Mouse (Mus musculus) heart, embryonic 16.5 days (tissue): ENCODE results near the gene Dnajb12. TPM values are rescaled to one million over a fixed set of nuclear protein-coding genes. Genes with fewer than 3 reads are reported as not detected.

Experiments used
- ATAC-seq: fragments of 200-750 bp; cut with Nextera tagmentation; replicated peaks from 2 replicates; pipeline ENCODE4 v1.8.0; 2017; ENCODE audit warnings: moderate number of reproducible peaks; ENCODE audit not compliant: insufficient read depth, low FRiP score; ENCODE audit errors: extremely low read depth
- H3K27ac ChIP-seq: fragments of 300-500 bp; sonication (generic); 2 replicates; pipeline ENCODE4 v1.5.1; 2014; ENCODE audit warnings: mild to moderate bottlenecking, low read length, control low read depth, moderate library complexity
- H3K27me3 ChIP-seq: fragments of 300-500 bp; sonication (generic); 2 replicates; pipeline ENCODE4 v1.6.1; 2014; ENCODE audit warnings: low read length, mixed read lengths; ENCODE audit not compliant: control insufficient read depth, insufficient read depth
- H3K36me3 ChIP-seq: fragments of 300-500 bp; sonication (generic); 2 replicates; pipeline ENCODE4 v1.6.1; 2014; ENCODE audit not compliant: control insufficient read depth, insufficient read depth
- H3K4me1 ChIP-seq: fragments of 300-500 bp; sonication (generic); 2 replicates; pipeline ENCODE4 v1.6.1; 2014; ENCODE audit warnings: low read length, mixed read lengths; ENCODE audit not compliant: control insufficient read depth, insufficient read depth
- H3K4me2 ChIP-seq: fragments of 300-500 bp; sonication (generic); 2 replicates; pipeline ENCODE4 v1.6.1; 2014; ENCODE audit warnings: low read depth, mild to moderate bottlenecking, control low read depth, low read length
- H3K4me3 ChIP-seq: fragments of 300-500 bp; sonication (generic); 2 replicates; pipeline ENCODE4 v1.5.1; 2014; ENCODE audit warnings: mild to moderate bottlenecking, control low read depth, low read length
- H3K9ac ChIP-seq: fragments of 300-500 bp; sonication (generic); 2 replicates; pipeline ENCODE4 v1.6.1; 2014; ENCODE audit warnings: low read length, control low read depth
- H3K9me3 ChIP-seq: fragments of 300-500 bp; sonication (generic); replicated peaks from 2 replicates; pipeline ENCODE4 v1.6.1; 2016; ENCODE audit warnings: low read length; ENCODE audit not compliant: control insufficient read depth
- WGBS: fragments of 180-500 bp; shearing (Covaris S2); extraction: QIAGEN DNeasy Blood & Tissue Kit; methylation state at CpG from one replicate; pipeline ENCODE4 v1.1.7; 2014; 5-methylcytosine and 5-hydroxymethylcytosine counted together
- polyA plus RNA-seq: library from polyadenylated mRNA; unstranded; fragments of >200 nt; fragmentation: Nextera tagmentation; extraction: Ambion mirVana; gene quantifications from 2 replicates; pipeline ENCODE4 v1.2.1, GENCODE M21; 2015

Gene Dnajb12
- polyA plus RNA-seq, 1 experiment from 2014 or later = 26.3 TPM

- peaks cover 4% of the 10 kb centered on the region for H3K4me1 ChIP-seq
- 78% methylated on average over 14 of the region's 15 CpGs for WGBS
- H3K27ac ChIP-seq = no peak overlapping the region
- H3K27me3 ChIP-seq = no peaks in the 10 kb centered on the region
- ATAC-seq = no peak
- H3K4me3 ChIP-seq = no peak overlapping the region
- no peaks in the 10 kb centered on the region for H3K9me3 ChIP-seq
- H3K4me2 ChIP-seq = no peak overlapping the region
- H3K9ac ChIP-seq = no peak overlapping the region
- peaks cover 13% of the 10 kb centered on the region for H3K36me3 ChIP-seq
Measured at GRCm38 (mm10) chr10:59889953-59890751, 10.8 kb downstream of the Dnajb12 start.

DNA sequence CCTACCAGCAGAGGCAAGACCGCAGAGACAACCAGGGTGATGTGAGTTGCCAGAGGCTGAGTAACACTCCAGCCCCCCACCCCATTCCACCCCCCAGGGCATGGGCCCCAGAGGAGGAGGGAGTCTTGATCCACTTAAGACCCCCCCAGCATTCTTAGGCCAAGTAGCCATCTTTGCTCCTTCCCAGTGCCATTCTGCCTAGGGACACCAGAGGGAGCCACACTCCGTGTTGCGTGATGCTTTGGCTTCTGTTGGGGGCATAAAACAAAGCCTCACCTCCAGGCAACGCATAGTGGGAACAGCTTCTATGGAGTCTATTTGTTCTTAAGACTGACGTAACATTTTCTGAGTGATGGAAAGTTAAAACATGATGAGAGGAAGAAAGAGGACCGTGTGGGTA lies 13.6 kb downstream of the Dnajb12 start:
- Histone ChIP-seq H3K4me1 (peaks cover 15% of the 10 kb centered on the region), H3K4me2 (no peak overlapping the region), H3K9ac (no peak overlapping the region), H3K27me3 (no peaks in the 10 kb centered on the region), H3K9me3 (no peaks in the 10 kb centered on the region), H3K4me3 (no peak overlapping the region), H3K27ac (no peak overlapping the region), H3K36me3 (peaks cover 30% of the 10 kb centered on the region)
- ATAC-seq = no peak
- WGBS = 50% methylated on average over 6 of the region's 6 CpGs

DNA sequence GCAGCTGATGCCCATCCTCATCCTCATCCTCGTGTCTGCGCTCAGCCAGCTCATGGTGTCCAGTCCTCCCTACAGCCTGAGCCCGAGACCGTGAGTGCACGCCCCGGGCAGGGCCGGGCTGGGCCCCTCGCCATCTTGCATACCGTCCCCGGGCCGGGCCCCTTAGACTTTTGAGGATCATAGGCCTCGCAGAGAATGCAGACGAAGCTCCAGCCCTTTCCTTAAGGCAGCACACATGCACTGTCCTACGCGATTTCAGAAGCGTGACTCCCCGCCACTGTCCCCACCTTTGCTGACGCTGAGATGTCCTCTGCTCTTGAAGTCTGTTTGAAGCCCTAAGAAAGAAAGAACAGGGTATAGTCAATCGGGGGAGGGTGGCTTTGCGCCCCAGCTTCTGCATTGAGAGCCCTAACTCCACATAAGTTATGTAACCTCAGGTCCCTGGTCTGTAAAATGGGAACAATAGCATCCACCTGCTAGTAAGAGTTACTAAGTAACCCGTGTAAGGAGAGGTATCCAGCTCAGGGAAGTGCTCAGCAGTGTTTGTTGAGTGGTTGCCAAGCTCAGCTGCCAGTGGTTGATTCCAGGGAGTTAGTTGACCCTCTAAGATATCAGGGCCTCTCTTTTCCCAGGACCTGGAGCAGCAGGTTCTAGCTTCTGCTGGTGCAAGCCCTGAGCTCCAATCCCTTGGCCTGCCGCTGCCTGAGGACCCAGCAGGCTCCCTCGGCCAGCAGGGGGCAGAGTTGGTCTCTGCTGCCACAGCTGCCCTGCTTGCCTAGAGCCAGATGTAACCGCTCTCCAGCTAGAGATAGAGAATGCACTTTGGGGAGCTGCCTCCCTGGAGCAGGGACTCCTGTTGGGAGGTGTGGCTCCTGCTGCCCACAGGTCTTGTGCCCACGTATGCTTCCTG lies 15.2 kb downstream of the Dnajb12 start:
- 80% methylated on average over 25 of the region's 25 CpGs for WGBS

GRCm38 (mm10) chr10:59895460-59896186 lies 16.3 kb downstream of the Dnajb12 start:
- Histone ChIP-seq H3K4me2 (no peak overlapping the region), H3K9me3 (no peaks in the 10 kb centered on the region), H3K4me1 (peaks cover 40% of the 10 kb centered on the region), H3K9ac (no peak overlapping the region), H3K36me3 (peaks cover 30% of the 10 kb centered on the region), H3K4me3 (no peak overlapping the region), H3K27me3 (no peaks in the 10 kb centered on the region), H3K27ac (no peak overlapping the region)
- WGBS = 93% methylated on average over 17 of the region's 17 CpGs
- ATAC-seq = no peak

More for the DNA sequence above, 15.2 kb downstream of the Dnajb12 start:
- Histone ChIP-seq H3K4me2 (no peak overlapping the region), H3K4me1 (peaks cover 28% of the 10 kb centered on the region), H3K4me3 (no peak overlapping the region), H3K27me3 (no peaks in the 10 kb centered on the region), H3K9ac (no peak overlapping the region), H3K36me3 (peaks cover 30% of the 10 kb centered on the region), H3K9me3 (no peaks in the 10 kb centered on the region), H3K27ac (no peak overlapping the region)
- no peak; the same call in 1 of the 2 replicates for ATAC-seq

DNA sequence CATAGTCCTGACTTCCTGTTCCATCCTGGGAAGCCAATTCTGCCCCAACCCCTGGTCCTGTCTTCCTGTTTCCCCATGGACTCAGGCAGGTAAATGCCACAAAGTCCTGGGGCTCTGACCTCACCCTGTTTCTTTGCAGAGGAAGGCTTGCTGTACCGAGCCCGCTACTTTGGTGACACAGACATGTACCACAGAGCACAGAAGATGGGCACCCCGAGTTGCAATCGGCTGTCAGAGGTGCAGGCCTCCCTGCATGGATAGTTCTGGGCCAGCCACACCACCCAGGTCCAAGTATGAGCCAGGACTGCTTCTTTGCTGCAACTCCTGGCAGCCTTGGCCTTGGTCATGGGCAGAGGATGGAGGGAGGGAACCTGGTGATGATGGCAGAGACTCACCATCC lies 16.9 kb downstream of the Dnajb12 start:
- no peak overlapping the region for H3K4me2 ChIP-seq
- H3K9ac ChIP-seq = no peak overlapping the region
- peaks cover 45% of the 10 kb centered on the region for H3K4me1 ChIP-seq
- no peak for ATAC-seq
- no peak overlapping the region for H3K27ac ChIP-seq
- H3K36me3 ChIP-seq = peaks cover 30% of the 10 kb centered on the region
- H3K27me3 ChIP-seq = no peaks in the 10 kb centered on the region
- H3K4me3 ChIP-seq = no peak overlapping the region
- 99% methylated on average over 4 of the region's 4 CpGs for whole genome bisulfite sequencing
- H3K9me3 ChIP-seq = no peaks in the 10 kb centered on the region

DNA sequence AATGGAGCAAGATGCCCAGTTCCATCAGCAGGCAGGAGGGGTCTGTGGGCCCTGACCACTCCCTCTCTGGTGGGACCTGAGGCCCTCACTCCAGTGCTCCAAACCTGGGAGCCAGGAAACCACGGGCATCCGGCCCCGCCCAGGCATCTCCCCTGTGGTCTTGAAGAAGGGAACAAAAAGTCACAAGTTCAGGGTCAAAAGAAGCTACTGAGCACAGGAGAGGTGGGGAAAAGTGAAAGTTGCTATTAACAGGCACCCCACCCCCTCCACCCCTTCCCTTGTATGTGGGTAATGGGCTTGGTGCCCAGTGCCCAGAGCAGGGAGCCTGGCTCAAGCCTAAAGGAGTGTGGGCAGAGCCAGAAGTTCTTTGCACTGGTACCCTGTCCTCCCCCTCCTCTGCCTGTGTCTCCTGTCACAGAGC lies 17.6 kb downstream of the Dnajb12 start:
- Histone ChIP-seq H3K4me3 (no peak overlapping the region), H3K9me3 (no peaks in the 10 kb centered on the region), H3K4me1 (peaks cover 53% of the 10 kb centered on the region), H3K4me2 (no peak overlapping the region), H3K36me3 (peaks cover 28% of the 10 kb centered on the region), H3K27ac (peak overlapping the region; percentile 68), H3K27me3 (no peaks in the 10 kb centered on the region), H3K9ac (no peak overlapping the region)
- no peak for ATAC-seq
- WGBS = 68% methylated on average over 3 of the region's 3 CpGs

- no peak for ATAC-seq
- H3K36me3 ChIP-seq = peaks cover 28% of the 10 kb centered on the region
- no peak overlapping the region; the same call in 1 of the 2 replicates for H3K9ac ChIP-seq
- no peak overlapping the region for H3K4me2 ChIP-seq
- H3K4me3 ChIP-seq = no peak overlapping the region
- H3K27ac ChIP-seq = peak overlapping the region; percentile 32
- H3K9me3 ChIP-seq = no peaks in the 10 kb centered on the region
- 57% methylated on average over 5 of the region's 5 CpGs for WGBS
- H3K27me3 ChIP-seq = no peaks in the 10 kb centered on the region
- H3K4me1 ChIP-seq = peaks cover 57% of the 10 kb centered on the region
Measured at GRCm38 (mm10) chr10:59897511-59897910, 18.2 kb downstream of the Dnajb12 start.

- no peak for ATAC-seq
- peaks cover 28% of the 10 kb centered on the region for H3K36me3 ChIP-seq
- no peak overlapping the region for H3K4me2 ChIP-seq
- H3K9ac ChIP-seq = no peak overlapping the region; the same call in 1 of the 2 replicates
- 78% methylated on average over 9 of the region's 9 CpGs for WGBS
- H3K4me3 ChIP-seq = no peak overlapping the region
- H3K27ac ChIP-seq = peak overlapping the region; percentile 97
- peaks cover 62% of the 10 kb centered on the region for H3K4me1 ChIP-seq
- H3K9me3 ChIP-seq = no peaks in the 10 kb centered on the region
- no peaks in the 10 kb centered on the region for H3K27me3 ChIP-seq
Measured at GRCm38 (mm10) chr10:59898180-59898778, 18.9 kb downstream of the Dnajb12 start.
